Mouse (Mus musculus): ENCODE measurements at regions not wholly inside any gene's neighbourhood (a gene's known extent, or its start where the extent isn't known, plus 50 kb on each side); places are given as distances from the start of the nearest gene placed in this dataset.
"Not testable (repeated sequence)": the region's sequence is repeated elsewhere in the genome, so short reads cannot be mapped to it uniquely, and the experiment has no call there.

DNA sequence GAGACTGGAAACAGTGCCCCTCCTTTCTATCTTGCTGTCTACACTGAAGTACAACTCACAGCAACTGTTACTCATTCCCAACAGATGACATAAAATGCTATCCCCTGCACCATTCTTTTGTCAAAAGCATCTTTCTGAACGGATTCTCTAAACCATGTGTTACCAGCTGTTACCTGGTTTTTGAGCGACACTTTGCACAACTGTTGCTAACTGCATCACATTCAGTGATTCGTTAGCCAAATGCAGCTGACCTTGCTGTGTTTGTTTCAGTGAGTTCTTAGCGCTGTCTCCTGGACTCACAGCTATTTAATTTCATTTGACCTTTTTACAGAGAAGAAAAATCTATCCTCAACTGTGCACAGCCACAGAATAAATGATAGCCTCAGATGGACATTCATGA lies 146.6 kb upstream of the Olfm3 start:
- 72% methylated on average over 4 of the region's 4 CpGs for WGBS
- no peaks in the 10 kb centered on the region for H3K4me1 ChIP-seq (ENCODE audit: control insufficient read depth, insufficient read depth, low read length)
- no peak for DNase-seq
- H3K27me3 ChIP-seq (ENCODE audit: control insufficient read depth, insufficient read depth, low read length) = no peaks in the 10 kb centered on the region
- no peak overlapping the region for H3K4me3 ChIP-seq (replicated peaks; ENCODE audit: insufficient read depth, low read depth, low read length)
- TF ChIP-seq CTCF (IDR thresholded peaks at IDR 0.05; ENCODE audit: borderline replicate concordance, insufficient read depth, low read depth, low read length) (no peak), POLR2A (IDR thresholded peaks at IDR 0.05; ENCODE audit: borderline replicate concordance, insufficient read depth, low read length) (no peak)
- H3K27ac ChIP-seq (ENCODE audit: insufficient read depth, low read length) = no peak overlapping the region

DNA sequence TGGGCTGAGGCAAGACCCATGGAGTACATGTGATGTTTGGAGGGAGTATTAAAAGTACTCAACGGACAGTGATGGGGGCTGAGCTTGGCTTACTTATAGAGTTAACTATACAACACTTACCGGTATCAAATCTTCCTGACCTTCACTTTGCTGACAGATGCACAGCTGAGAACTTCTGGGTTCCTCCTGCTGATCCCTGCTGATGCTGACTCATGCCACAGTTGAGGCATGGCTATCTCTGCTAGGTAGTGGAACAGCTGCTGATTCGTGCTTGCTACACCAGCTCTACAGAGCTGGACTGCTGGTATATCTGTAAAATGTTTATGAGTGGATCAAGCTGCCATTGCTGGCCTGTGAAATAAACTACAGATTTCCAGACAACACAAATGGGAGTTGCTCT lies 145.3 kb upstream of the Olfm3 start:
- DNase-seq = no peak
- WGBS = 78% methylated on average over 3 of the region's 3 CpGs
- no peaks in the 10 kb centered on the region for H3K27me3 ChIP-seq (ENCODE audit: control insufficient read depth, insufficient read depth, low read length)
- H3K27ac ChIP-seq (ENCODE audit: insufficient read depth, low read length) = no peak overlapping the region
- no peak for TF ChIP-seq POLR2A (IDR thresholded peaks at IDR 0.05; ENCODE audit: borderline replicate concordance, insufficient read depth, low read length)
- no peak for TF ChIP-seq CTCF (IDR thresholded peaks at IDR 0.05; ENCODE audit: borderline replicate concordance, insufficient read depth, low read depth, low read length)
- no peak overlapping the region for H3K4me3 ChIP-seq (replicated peaks; ENCODE audit: insufficient read depth, low read depth, low read length)
- no peaks in the 10 kb centered on the region for H3K4me1 ChIP-seq (ENCODE audit: control insufficient read depth, insufficient read depth, low read length)

DNA sequence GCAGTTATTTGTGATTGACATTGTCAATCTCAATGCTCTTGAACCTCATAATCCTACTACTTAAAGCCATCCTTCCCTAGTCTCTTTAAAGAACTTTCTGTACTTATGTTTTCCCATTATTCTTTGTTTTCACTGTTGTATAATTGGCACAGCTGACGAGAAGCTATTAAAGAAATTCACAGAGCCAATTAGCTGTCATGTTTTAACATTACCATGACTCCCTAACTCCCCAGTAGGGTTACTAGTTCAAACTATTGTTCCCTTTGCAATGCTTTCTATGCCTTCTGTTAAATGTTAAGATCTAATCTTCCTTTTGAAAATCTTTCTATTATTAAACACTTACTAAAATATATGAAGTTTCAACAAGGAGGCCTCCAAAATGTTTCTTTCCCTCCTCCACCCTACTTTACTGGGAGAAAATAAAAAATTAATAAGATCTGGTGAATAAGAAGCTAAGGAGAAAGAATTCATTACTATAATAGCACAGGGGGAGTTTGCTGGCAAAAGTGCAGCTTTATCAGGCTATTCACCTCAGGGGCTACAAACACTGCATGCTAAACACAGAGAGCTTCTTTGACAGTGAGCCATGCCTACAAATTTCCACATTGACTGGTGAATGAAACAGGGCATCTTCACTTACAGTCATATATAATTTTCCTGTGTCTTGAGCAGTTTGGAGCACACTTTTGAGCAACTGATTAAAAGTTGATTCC lies 144.4 kb upstream of the Olfm3 start:
- Histone ChIP-seq H3K27ac (ENCODE audit: insufficient read depth, low read length) (no peak overlapping the region), H3K4me1 (ENCODE audit: control insufficient read depth, insufficient read depth, low read length) (no peaks in the 10 kb centered on the region), H3K4me3 (replicated peaks; ENCODE audit: insufficient read depth, low read depth, low read length) (no peak overlapping the region), H3K27me3 (ENCODE audit: control insufficient read depth, insufficient read depth, low read length) (no peaks in the 10 kb centered on the region)
- 33% methylated on average over 1 of the region's 1 CpGs for WGBS
- no peak for DNase-seq
- TF ChIP-seq CTCF (IDR thresholded peaks at IDR 0.05; ENCODE audit: borderline replicate concordance, insufficient read depth, low read depth, low read length) (no peak), POLR2A (IDR thresholded peaks at IDR 0.05; ENCODE audit: borderline replicate concordance, insufficient read depth, low read length) (no peak)

DNA sequence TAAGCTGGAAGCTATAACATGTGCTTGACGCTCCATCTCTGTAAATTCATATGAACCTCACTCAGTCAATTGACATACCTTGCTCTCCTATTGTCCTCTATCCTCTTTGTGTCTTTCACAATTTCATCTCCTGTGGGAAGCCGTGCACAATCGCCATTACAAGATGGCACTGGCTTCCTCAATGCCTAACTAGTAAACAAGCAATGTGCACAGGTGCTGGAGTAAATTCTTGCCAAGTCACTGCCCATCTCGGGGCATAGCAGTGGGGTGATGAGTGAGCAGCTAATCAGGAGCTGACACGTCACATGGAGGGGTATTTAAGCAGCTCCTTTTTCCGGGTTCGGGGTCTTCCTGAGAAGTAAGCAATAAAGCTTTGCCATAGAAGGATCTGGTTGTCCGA lies 141.5 kb upstream of the Olfm3 start:
- DNase-seq; H3K27me3 ChIP-seq (ENCODE audit: control insufficient read depth, insufficient read depth, low read length); H3K4me3 ChIP-seq (replicated peaks; ENCODE audit: insufficient read depth, low read depth, low read length); H3K4me1 ChIP-seq (ENCODE audit: control insufficient read depth, insufficient read depth, low read length); H3K27ac ChIP-seq (ENCODE audit: insufficient read depth, low read length): not testable (repeated sequence)
- 83% methylated on average over 8 of the region's 8 CpGs for WGBS

DNA sequence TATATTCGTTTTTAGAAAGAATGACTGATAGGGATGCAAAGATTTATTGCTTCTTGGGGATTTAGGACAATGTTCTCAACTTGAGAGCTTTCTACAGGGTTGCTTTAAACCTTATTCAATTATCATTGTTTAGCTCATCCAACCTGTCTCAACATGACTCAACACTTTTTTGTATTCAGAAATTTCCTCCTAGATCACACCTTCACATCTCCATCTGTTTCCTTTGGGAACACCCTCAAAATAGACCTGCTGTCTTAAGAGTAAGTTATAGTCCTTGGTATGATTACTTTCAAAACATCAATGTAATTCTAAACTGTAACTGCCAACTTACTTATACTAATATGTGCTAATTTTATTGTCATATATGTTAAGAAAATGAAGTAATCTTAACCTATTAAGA lies 114.8 kb upstream of the Olfm3 start:
- no peak for DNase-seq
- WGBS = 31% methylated on average over 1 of the region's 1 CpGs
- Histone ChIP-seq H3K4me3 (replicated peaks; ENCODE audit: insufficient read depth, low read depth, low read length) (no peak overlapping the region), H3K4me1 (ENCODE audit: control insufficient read depth, insufficient read depth, low read length) (no peaks in the 10 kb centered on the region), H3K27ac (ENCODE audit: insufficient read depth, low read length) (no peak overlapping the region), H3K27me3 (ENCODE audit: control insufficient read depth, insufficient read depth, low read length) (no peaks in the 10 kb centered on the region)
- no peak for TF ChIP-seq POLR2A (IDR thresholded peaks at IDR 0.05; ENCODE audit: borderline replicate concordance, insufficient read depth, low read length)
- no peak for TF ChIP-seq CTCF (IDR thresholded peaks at IDR 0.05; ENCODE audit: borderline replicate concordance, insufficient read depth, low read depth, low read length)

DNA sequence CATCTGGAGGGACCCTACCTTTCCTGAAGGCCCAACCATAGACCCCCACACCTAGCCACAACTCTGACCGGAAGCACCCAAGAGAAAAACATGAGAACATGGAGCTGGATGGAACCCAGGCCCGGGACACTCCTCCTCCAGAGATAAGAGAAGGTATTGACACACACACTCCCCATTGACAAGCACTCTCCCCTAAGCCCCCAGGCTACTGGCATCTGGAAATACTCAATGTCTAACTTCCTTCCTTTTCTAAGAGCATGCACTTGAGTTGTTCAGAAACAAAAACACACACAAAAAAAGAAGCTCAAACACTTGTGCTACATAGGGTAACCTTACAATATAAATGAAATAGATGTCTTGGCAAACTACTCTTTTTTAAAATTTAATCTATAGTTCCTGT lies 113.9 kb upstream of the Olfm3 start:
- Histone ChIP-seq H3K27me3 (ENCODE audit: control insufficient read depth, insufficient read depth, low read length) (no peaks in the 10 kb centered on the region), H3K4me1 (ENCODE audit: control insufficient read depth, insufficient read depth, low read length) (no peaks in the 10 kb centered on the region), H3K27ac (ENCODE audit: insufficient read depth, low read length) (no peak overlapping the region), H3K4me3 (replicated peaks; ENCODE audit: insufficient read depth, low read depth, low read length) (no peak overlapping the region)
- DNase-seq = no peak
- TF ChIP-seq CTCF (IDR thresholded peaks at IDR 0.05; ENCODE audit: borderline replicate concordance, insufficient read depth, low read depth, low read length) = no peak
- no peak for TF ChIP-seq POLR2A (IDR thresholded peaks at IDR 0.05; ENCODE audit: borderline replicate concordance, insufficient read depth, low read length)
- WGBS = 80% methylated on average over 2 of the region's 2 CpGs

DNA sequence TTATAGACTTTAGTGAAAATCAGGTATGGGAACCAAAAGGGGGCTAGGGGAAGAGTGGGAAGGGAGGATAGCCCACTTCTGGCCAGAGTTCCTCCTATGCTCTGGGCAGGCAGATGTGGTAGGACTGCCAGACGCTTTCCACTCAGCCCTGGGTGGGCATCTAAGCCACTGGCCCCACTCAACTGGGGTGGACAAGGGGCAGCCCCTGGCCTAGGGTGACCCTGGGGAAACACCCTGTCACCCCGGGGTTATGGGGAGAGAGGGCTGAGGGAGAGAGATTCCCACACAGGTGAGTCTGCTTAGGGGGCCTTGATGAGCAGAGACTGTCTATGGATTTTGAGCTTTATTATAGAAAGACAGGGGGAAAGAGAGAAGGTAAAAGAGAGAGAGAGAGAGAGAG lies 70.8 kb upstream of the Olfm3 start:
- WGBS = 81% methylated on average over 2 of the region's 2 CpGs
- no peak overlapping the region for H3K27ac ChIP-seq (ENCODE audit: insufficient read depth, low read length)
- no peak overlapping the region for H3K4me3 ChIP-seq (replicated peaks; ENCODE audit: insufficient read depth, low read depth, low read length)
- no peaks in the 10 kb centered on the region for H3K4me1 ChIP-seq (ENCODE audit: control insufficient read depth, insufficient read depth, low read length)
- H3K27me3 ChIP-seq (ENCODE audit: control insufficient read depth, insufficient read depth, low read length) = no peaks in the 10 kb centered on the region
- no peak for DNase-seq
- TF ChIP-seq POLR2A (IDR thresholded peaks at IDR 0.05; ENCODE audit: borderline replicate concordance, insufficient read depth, low read length) (no peak), CTCF (IDR thresholded peaks at IDR 0.05; ENCODE audit: borderline replicate concordance, insufficient read depth, low read depth, low read length) (no peak)
